Mouse (Mus musculus): ENCODE data around the gene Vps29.
A peak's percentile ranks its signal among the peaks of the same experiment; 100 is the strongest.

Vps29 gene

DNA sequence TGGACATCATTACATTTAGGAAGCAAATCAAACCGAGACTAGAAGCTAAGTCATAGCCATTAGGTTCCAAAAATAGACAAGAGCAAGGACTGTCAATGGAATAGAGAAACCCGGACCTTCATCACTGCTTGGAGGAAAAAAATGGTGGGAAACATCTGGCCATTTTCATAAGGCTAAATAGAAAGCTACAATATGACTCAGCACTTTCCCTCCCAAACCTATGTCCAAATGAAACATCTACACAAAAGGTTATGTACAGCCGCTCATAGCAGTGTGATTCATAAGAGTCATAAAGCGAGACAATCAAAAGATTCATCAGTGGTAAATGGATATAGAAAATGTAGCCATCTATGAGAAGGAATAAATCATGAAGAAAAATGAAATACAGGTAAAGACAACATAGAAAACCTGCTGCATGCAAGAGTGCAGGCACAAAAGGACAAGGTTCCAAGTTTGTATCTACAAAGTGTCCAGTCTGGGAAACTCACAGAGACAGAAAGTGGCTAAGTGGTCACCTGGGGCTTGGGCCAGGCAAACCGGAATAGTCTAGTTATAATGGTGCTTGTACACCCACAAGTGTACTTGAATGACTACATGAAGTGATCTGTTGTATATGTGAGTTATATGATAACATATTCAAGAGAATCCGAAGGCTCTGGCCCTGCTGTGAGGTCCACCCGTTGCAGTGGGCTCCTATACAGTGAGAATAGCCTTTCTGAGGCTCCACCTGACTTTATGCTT, 17.4 kb upstream of the Vps29 start:
- no peak for DNase-seq (ENCODE audit: low spot score)

DNA sequence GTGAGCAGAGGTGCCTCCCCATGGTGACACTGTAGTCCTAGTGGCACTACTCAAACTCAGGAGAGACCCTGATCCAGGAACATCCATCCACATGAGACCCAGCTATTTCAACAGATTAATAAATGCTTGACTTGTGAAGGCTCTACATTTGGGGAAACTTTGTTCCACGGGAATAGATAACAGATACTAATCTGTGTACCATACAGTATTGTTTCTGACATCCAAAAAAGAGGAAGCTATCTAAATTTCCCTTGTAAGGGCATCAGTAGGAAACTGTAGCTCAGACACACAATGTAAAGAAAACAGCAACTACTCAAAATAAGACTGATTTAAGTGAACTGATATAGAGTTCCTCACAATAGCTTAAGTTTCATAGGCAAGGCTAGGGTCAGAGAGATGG, 11.3 kb upstream of the Vps29 start:
- no peak for DNase-seq (ENCODE audit: low spot score)

DNA sequence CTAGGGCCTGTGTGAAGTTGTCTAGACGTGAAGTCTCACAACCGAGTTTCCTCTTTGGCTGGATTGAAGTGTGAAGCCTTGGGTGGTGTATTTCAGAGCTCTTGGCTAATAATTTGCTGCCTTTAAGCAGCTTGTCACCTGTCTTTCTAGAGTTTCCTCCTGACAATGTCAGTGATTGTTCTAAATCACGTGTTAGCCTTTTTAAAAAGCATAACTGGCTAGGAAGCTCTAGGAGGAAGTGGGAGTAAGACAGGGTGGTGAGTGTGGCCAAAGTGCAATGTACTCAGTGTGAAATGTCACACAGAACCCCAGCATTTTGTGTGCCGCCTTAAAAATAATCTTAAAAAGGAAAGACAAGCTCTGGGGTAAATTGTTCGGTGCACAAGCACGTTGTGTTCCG, 10.4 kb upstream of the Vps29 start:
- no peak for DNase-seq (ENCODE audit: low spot score)

DNA sequence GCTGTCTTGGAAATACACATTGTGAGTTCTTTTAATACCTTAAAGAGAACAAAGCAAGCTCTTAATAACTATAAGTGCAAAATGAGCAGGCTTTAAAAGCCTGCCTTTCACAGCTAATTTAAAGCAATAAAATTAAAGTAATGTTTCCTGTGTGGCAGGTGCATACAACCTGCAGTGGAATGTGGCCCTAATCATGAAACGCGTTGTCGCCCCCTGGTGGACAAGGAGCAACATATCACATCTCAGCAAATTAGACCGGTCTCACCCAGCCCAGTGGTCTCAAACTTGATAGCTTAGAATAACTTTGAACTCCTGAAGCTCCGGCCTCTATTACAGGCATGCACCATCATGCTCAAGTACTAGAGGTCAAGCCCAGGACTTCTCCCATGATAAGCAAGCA, 9.9 kb upstream of the Vps29 start:
- peak; percentile 88 for DNase-seq (ENCODE audit: low spot score)

DNA sequence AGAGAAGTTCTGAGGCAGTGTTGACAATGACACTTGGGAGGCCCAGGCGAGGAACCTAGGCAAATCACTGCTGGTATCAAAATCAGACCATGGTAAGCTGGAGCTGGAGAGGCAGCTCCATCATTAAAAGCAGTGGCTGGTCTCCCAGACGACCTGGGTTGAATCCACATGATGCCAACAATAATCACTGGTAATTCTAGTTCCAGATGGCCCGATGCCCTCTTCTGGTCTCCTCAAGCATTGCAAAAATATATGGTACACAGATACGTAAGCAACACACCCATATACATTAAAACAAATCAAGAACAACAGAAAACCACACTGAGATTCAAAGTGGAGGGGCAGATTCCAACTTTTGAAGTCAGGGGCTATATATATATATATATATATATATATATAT, 8.4 kb upstream of the Vps29 start:
- DNase-seq (ENCODE audit: low spot score): no peak

DNA sequence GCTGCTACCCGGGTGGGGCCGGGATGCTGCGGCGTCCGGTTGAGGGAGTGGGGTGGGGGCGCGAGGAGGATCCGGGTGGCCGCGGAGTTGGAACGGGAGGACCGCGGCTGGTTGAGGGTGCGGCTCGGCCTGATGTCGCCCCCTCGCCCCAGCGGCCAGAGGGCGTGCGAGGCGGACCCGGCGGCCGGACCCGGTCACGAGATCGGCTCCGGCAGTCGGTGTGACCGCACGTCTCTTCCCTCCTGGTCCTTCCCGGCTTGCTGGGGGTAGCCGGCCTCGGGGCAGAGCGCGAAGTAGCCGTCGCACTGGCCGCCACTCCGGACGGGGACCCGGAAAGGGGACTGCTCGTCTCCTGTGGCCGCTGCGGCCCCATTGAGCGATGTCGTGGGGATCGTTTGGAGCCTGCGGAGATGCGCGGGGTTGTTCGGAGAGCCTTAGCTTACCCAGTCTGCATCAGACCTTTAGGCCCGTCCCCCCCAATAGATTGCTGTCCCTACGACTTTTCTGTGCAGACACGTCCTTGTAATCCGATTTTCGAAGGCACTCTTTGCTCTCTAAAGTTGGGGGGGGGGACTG, 411 bp downstream of the Vps29 start:
- no peak for DNase-seq (ENCODE audit: low spot score)

DNA sequence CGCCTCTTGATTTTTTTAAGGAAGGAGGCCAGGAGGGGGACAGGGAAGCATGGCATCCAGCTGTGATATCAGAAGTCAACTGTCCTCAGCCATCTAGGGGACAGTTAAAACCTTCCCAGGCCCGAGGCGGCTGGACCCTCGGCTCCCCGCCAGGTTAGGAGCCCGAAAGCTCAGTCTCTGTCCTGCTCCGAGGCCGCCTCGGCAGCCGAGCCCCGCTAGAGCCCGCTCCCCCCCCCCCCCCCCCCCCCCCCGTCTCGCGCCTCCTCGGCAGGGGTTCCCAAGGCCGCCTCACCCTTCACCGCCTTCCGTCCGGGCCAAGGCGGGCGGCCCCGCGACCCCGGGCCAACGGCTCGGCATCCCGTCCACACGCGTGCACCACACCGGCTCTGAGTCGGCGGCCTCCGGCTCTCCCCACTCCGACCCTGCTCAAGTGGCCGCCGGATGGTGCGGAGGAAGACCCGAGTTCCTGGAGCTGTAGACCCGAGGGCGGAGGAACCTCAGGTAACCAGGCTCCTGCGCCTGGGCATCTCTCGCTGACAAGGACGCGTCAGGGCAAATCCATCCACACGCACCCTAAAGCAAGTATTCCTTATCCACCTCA, 17.5 kb downstream of the Vps29 start, which contains the start of gene Gpn3:
TSS of gene Gpn3 (plus strand) at position 286 of the 601 bp plus-strand sequence.
- DNase-seq (ENCODE audit: low spot score): peak; percentile 75

DNA sequence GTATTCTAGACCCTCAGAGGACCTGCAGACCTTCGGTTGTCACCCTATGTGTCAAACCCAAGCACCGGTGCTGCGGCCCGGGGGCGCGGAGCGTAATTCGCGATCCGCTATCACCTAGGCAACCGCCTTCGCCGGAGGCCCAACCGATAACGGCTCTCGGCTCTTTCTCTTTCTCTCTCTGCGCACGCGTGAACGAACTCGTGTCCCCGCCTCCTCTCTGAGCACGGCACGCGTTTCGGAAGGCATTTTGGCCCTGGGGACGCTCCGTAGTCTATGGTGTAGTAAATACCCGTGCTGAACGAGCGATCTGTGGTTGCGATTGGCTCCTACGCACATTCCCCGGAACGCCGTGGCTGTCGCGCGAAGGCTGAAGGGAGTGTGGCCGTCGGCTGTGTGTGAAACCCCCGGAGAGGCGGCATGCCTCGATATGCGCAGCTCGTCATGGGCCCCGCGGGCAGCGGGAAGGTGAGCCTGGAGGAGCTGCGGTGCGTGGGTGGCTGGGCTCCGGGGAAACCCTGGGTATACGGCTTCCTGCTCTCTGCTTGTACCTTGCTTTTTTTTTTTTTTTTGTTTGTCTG, 18.1 kb downstream of the Vps29 start, which contains the start of gene Fam216a:
TSS of gene Fam216a (minus strand) at position 173 of the 578 bp plus-strand sequence.
- peak; percentile 99 for DNase-seq (ENCODE audit: low spot score)

DNA sequence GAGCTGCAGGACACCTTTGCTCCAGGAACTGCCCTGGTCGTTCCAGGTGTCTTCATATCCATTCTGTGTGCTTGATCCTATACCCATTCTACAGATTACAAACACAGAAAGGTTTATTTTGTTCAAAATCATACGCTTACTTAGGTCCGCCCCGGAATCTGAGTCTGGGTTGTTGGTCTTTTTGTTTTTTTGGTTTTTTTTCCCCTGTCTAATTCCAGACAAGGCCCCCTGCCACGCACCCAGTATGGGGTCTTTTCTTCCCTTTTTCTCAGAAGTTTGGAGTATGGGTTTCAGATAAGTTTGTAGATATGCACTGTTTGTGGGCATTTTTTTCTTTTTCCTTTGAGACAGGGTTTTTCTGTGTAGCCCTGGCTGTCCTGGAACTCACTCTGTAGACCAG, 18.7 kb downstream of the Vps29 start:
- no peak for DNase-seq (ENCODE audit: low spot score)

DNA sequence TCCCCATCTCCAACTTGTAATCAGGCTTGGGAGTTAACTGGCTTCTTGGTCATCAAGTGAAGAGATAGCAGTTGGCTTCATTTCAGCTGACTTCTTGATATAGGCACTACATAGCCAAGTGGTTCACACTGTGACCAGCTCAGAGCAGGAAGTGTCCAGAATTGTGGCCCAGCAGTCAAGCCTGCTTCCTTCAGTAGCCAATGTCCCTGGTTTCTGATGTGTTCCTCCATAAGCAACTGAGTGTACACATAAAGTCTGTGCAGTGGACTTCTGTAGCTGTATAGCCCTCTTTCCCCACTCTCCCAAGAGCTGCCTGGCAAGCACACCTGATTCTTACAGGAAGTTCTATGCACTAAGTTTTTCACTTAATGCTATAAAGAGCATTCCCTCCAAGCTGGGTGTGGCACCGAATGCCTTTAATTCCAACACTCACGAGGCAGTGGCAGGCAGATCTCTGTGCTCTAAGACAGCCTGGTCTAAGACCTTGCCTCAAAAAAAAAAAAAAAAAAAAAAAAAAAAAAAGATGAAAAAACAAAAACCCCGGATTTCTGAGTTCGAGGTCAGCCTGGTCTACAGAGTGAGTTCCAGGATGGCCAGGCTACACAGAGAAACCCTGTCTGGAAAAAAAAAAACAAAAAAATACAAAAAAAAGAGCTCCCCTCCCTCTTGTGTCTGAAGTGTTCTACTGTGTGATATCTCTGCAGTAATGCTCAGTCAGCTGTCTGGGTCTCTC, 23.1 kb downstream of the Vps29 start:
- no peak for DNase-seq (ENCODE audit: low spot score)

DNA sequence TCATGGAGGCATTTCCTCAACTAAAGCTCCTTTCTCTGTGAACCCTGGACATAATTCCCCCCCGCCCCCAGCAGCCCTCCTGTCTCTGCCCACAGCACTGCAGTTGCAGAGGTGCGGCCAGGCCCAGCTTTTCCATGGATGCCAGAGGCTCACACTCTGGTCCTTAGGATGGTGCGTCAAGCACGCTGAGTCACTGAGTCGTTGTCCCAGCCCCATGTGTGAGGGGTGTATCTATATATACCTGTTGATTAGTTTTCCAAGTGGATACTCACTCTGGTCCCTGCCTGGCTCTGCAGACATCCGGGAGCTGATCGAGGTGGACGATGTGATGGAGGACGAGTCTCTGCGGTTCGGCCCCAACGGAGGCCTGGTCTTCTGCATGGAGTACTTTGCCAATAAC, 24.0 kb downstream of the Vps29 start:
- DNase-seq (ENCODE audit: low spot score): no peak

DNA sequence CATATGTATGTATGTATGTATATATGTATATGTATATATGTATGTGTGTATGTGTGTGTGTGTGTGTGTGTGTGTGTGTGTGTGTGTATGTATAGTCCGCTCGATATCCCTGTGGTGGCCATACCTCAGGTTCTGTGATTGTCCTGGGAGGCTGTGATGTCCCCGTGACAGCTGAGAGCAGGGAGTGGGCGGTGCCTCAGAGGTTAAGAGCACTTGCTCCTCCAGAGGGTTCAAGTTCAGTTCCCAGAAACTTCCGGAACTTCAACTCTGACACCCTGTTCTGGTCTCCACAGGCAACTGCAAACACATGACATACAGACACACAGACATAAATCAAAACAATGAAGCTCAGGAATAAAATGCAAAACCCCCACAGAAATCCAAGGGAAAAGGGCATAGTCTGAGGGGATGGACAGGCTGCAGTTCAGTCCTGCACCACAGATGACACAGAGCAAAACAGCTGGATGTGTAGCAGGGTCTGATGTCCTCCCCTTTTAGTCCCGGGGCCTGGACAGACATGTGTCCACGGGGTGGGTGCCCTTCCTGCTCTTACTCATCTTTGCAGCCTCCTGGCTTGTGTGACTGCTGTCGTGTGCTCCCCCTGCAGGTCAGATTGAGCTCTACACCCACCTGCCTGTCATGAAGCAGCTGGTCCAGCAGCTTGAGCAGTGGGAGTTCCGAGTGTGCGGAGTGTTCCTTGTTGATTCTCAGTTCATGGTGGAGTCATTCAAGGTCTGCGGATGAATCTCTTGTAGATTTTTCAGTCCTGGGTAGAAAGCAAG, 25.4 kb downstream of the Vps29 start:
- peak; percentile 83 for DNase-seq (ENCODE audit: low spot score)

DNA sequence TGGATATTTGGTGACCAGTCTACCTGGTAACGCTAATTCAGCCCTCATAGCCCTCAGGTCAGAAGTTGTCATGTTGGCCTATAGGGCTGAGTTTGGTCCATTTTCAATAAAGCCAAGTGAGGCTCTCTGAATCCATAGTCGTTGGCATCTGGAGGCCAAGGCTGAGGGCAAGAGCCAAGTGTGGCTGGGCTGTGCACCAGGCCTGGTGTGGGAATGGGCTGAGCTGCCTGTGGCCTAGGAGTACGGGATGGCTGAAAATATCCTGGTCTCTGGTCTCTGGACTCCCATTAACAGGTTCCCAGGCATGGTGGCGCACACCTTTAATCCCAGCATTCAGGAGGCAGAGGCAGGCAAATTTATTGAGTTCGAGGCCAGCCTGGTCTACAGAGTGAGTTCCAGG, 35.8 kb downstream of the Vps29 start:
- DNase-seq (ENCODE audit: low spot score): no peak

DNA sequence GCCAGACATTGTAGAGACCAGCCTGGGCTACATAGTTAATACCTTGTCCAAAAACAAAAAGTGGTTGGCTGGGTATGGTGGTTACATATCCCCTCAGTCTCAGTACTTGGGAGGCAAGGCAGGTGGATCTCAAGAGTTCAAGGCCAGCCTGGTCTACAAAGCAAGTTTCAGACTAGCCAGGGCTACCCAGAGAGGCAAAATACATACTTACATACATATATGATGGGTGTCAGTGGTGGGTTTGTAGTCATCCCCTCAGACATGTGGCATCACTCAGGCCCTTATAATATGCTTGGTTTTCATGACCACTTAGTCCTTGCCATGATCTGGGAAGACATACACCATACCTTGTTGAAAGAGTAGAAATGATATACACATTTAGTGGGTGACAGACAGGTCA, 36.5 kb downstream of the Vps29 start:
- DNase-seq (ENCODE audit: low spot score): no peak

DNA sequence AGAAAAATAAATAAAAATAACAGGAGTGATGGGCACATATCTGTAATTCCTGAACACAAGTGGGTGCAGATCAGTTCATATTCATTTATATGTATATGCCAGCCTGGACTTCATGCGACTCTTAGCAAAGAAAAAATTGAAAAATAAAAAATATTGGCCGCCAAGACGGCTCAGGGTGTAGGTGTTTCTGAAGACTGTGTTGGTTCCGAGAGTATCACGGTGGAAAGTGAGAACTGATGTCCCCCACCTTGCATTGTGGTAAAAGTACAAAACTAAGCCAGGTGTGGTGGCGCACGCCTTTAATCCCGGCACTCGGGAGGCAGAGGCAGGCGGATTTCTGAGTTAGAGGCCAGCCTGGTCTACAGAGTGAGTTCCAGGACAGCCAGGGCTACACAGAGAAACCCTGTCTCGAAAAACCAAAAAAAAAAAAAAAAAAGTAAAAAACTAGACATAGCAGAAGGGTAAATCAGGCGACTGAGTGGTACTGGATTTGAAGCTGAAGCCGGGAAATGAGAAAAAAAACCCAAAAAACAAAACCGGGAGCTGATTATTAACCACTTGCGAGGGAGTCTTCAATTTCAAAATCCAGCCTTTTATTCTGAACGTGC, 37.1 kb downstream of the Vps29 start:
- no peak for DNase-seq (ENCODE audit: low spot score)

DNA sequence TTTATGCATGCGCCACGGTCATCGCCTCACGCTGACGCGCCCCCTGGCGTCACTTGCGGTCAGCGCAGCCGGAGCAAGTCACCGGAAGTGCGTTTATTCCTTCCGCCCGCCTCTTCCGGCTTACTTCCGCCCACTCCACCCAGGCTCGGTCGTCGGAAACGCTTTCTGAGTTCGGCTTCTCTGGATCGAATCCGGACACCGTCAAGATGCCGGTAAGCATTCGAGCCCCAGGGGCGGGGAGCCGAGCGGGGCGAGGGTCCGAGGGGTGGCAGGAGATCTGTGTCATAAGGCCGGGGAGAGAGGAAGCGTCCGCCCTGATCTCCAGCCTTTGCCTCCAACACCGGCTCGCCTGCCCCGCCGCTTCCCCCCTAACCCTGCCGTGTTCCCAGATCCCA, 37.6 kb downstream of the Vps29 start, which contains the start of gene Arpc3:
TSS of gene Arpc3 (plus strand) at position 93 of the 395 bp plus-strand sequence.
- peak; percentile 96 for DNase-seq (ENCODE audit: low spot score)

DNA sequence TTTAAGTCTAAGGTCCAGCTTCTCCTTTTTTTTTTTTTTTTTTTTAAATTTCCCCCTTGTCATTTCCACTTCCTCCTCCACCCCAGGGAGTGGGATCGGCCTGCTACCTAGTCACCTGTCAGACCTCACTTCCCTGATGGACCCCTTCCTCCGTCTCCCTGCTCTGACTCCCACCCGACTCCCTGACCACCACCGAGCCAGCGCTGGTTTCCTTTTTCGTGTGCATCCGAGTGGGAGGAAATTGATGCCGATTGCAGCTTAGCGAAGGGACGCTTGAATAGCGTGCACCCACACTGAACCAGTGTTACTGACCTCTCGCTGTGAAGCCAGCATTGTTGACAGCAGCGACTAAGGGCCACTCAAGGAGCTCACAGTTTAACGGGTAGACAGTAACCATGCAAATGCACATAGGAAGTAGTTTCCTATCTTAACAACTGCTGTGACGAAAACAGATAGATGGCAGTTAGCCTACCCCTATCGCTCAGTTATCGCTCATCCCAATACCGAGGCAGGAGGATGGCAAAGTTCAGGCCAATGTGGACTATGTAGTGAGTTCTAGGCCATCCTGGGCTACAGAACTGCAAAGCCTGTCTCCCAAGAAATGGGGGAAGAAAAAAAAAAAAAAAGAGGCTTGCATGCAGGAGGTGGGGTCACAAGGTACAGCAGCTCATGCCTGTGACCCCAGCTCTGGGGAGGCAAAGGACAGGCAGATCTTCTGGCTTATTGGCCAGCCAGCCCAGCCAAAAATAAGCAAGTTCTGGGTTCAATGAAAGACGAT, 38.2 kb downstream of the Vps29 start:
- DNase-seq (ENCODE audit: low spot score): peak; percentile 48

DNA sequence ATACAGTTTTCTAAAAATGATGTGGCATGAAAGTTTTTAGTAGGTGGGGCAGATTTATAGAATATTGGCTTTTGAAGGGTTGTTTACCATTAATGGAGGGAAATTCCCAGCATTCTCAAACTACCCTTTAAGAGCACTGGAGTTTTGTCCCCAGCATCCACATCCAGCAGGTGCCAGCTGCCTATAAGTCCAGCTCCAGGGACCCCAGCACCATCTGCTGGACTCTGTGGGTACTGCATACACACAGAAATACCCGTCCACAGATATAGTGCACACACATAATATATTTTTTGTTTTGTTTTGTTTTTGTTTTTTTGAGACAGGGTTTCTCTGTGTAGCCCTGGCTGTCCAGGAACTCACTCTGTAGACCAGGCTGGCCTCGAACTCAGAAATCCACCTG, 39.7 kb downstream of the Vps29 start:
- DNase-seq (ENCODE audit: low spot score): peak; percentile 88

DNA sequence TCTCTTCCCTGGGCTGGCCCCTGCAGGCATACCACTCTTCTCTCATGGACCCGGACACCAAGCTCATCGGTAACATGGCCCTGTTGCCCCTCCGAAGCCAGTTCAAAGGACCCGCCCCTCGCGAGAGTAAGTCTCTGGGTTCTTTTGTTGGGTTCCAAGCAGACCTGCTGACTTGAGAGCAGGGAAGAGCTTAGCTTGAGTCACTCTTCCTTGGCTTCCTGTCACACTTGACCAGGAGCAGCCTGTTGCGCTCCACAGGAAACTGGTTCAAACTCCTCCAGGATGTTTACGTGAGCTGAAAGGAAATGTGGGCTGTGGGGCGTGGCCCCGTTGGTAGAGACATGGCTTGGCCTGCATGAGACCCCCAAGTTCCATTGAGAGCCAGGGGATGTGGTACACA, 42.6 kb downstream of the Vps29 start:
- no peak for DNase-seq (ENCODE audit: low spot score)

DNA sequence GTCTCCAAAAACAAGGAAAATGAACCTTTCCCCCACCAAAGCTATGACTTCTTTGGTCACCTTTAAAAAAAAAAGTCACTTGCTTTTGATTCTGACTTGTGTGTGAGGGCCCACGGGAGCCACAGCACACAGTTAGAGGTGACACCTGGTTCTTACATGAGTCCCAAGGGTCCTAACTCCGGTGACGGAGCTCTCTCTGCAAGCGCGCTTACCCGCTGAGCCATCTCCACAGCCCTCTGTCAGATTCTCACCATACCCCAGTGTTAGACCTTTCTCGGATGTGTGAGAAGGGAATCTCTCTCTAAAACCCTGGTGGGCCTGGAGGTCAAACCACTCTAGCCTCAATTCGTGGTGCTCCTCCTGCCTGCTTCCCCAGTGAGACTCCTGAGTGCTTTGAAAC, 43.3 kb downstream of the Vps29 start:
- DNase-seq (ENCODE audit: low spot score): no peak

Data from testis, postnatal 10 days (tissue).